Mouse (Mus musculus) cerebellum, adult 2 months (tissue): ENCODE results near the gene Mtrex. TPM values are rescaled to one million over a fixed set of nuclear protein-coding genes. Genes with fewer than 3 reads are reported as not detected.
A peak's percentile ranks its signal among the peaks of the same experiment; 100 is the strongest.

ENCODE experiments used
- DNase-seq, 2 experiments: peaks; one replicate each; pipeline ENCODE4 v3.0.0; 2021
- H3K27ac ChIP-seq: fragments of 200-500 bp; 2 replicates; pipeline ENCODE4 v1.5.1; 2012; ENCODE audit warnings: low read length, control low read depth, inconsistent platforms; ENCODE audit not compliant: insufficient read depth
- H3K27me3 ChIP-seq: fragments of 200-500 bp; 2 replicates; pipeline ENCODE4 v1.6.1; 2012; ENCODE audit warnings: inconsistent platforms, mild to moderate bottlenecking, low read length, moderate library complexity; ENCODE audit not compliant: control insufficient read depth, insufficient read depth
- H3K4me1 ChIP-seq: fragments of 200-500 bp; 2 replicates; pipeline ENCODE4 v1.6.1; 2011; ENCODE audit warnings: low read length; ENCODE audit not compliant: control insufficient read depth, insufficient read depth
- H3K4me3 ChIP-seq: fragments of 200-500 bp; replicated peaks from 2 replicates; pipeline ENCODE3; 2011; ENCODE audit warnings: mild to moderate bottlenecking, low read depth, low read length, control low read depth; ENCODE audit not compliant: insufficient read depth
- CTCF ChIP-seq: fragments of 200-500 bp; IDR thresholded peaks from 2 replicates; pipeline ENCODE4 v1.5.1; 2011; ENCODE audit warnings: low read depth, mild to moderate bottlenecking, control low read depth, low read length, moderate library complexity, borderline replicate concordance; ENCODE audit not compliant: insufficient read depth
- POLR2A ChIP-seq: fragments of 200-500 bp; IDR thresholded peaks from 2 replicates; pipeline ENCODE4 v1.6.1; 2011; ENCODE audit warnings: low read length, control low read depth, borderline replicate concordance; ENCODE audit not compliant: insufficient read depth
- WGBS: fragments of 180-500 bp; shearing (Covaris S2); methylation state at CpG from one replicate; pipeline ENCODE4 v1.1.7; 2018; 5-methylcytosine and 5-hydroxymethylcytosine counted together
- polyA plus RNA-seq: library from polyadenylated mRNA; depleted of rRNA; stranded (reverse); fragments of >200 nt; gene quantifications from 2 replicates; pipeline ENCODE4 v1.2.3, GENCODE M21; 2012

Mtrex gene
- polyA plus RNA-seq, 1 experiment: 48.4 TPM

GRCm38 (mm10) chr13:112833895-112834263 lies 93.3 kb downstream of the Mtrex start:
- H3K4me3 ChIP-seq: no peak overlapping the region
- DNase-seq: peak; percentile 18 to 33
- no peaks in the 10 kb centered on the region for H3K27me3 ChIP-seq
- 22% methylated on average over 3 of the region's 3 CpGs for WGBS
- H3K4me1 ChIP-seq: peaks cover 15% of the 10 kb centered on the region; the same call in 1 of the 2 replicates
- no peak for TF ChIP-seq POLR2A
- TF ChIP-seq CTCF: no peak
- no peak overlapping the region for H3K27ac ChIP-seq

- Histone ChIP-seq H3K4me3 (peak overlapping the region; percentile 9), H3K4me1 (peaks cover 15% of the 10 kb centered on the region; the same call in 1 of the 2 replicates), H3K27ac (no peak overlapping the region), H3K27me3 (no peaks in the 10 kb centered on the region)
- WGBS: 33% methylated on average over 20 of the region's 20 CpGs
- TF ChIP-seq POLR2A (no peak), CTCF (no peak)
- DNase-seq: peak; percentile 15 to 28
These were observed 93.8 kb downstream of the Mtrex start for GRCm38 (mm10) chr13:112833253-112833894.

DNA sequence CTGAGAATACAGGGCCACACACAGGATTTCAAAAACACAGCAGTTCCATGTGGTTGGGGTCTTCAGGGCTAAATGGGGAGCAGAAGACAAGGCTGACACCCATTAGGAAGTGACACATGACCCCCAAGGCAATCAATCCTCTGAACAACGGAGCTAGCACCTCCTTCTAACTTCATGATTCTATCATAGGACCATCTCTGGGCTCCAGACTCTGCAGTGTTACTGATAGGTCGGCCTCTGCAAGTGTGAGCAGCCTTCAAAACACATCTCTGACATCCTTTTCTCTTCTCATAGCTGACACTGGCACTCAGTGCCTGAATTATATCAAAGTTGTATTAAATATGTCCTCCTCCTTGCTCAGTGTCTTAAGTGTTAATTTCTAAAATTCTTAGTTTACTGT lies 94.6 kb downstream of the Mtrex start:
- 87% methylated on average over 2 of the region's 2 CpGs for WGBS
- no peak for DNase-seq
- no peak for TF ChIP-seq POLR2A
- TF ChIP-seq CTCF: no peak
- H3K4me1 ChIP-seq: peaks cover 15% of the 10 kb centered on the region; the same call in 1 of the 2 replicates
- no peak overlapping the region for H3K27ac ChIP-seq
- H3K4me3 ChIP-seq: no peak overlapping the region
- no peaks in the 10 kb centered on the region for H3K27me3 ChIP-seq

DNA sequence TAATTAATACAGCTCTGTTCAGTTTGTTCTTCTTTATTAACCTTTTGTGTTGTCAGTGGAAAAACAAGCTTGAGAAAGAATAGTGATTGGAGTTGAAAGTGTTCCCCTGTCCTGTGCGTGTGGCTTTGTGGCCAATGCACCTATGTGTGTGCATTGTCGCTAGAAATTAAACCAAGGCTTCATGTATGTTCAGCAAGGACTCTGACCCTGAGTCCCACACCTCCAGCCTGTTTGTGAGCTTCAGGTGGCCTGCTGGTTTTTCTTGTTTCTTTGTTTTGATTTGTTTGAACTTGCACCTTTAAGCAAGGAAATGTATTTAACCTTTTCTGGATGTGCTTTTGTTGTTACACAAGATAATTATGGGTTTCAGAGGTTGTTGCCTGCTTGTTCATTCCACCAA lies 97.6 kb downstream of the Mtrex start:
- H3K4me1 ChIP-seq: peaks cover 4% of the 10 kb centered on the region; the same call in 1 of the 2 replicates
- TF ChIP-seq POLR2A: no peak
- TF ChIP-seq CTCF: no peak
- H3K27me3 ChIP-seq: no peaks in the 10 kb centered on the region
- no peak overlapping the region for H3K27ac ChIP-seq
- over 99% methylated on average over 2 of the region's 2 CpGs for WGBS
- no peak overlapping the region for H3K4me3 ChIP-seq
- no peak for DNase-seq

DNA sequence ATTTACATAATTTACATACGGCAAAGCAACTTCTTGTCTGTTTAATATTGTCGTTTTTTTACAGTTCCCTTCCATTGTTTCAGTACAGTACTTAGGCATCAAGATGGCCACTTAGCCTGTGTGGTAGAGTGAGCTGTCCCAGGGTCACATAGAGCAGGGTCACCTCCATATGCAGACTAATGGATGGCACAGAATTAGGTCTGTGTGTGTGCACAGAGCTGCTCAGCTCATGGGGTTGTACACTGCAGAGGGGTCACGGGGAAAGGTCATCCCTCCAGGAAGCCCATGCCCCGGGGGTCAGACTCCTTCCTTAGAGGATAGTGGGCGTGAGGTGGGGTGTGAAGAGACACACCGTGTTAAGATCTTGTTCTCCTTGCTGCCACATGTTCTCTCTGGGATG lies 101.7 kb downstream of the Mtrex start:
- no peaks in the 10 kb centered on the region for H3K4me1 ChIP-seq
- no peaks in the 10 kb centered on the region for H3K27me3 ChIP-seq
- H3K4me3 ChIP-seq: no peak overlapping the region
- H3K27ac ChIP-seq: no peak overlapping the region
- no peak for TF ChIP-seq CTCF
- no peak for TF ChIP-seq POLR2A
- WGBS: 67% methylated on average over 6 of the region's 6 CpGs
- DNase-seq: no peak

- Histone ChIP-seq H3K27ac (no peak overlapping the region), H3K4me3 (no peak overlapping the region)
- no peak for TF ChIP-seq CTCF
These were observed 103.1 kb downstream of the Mtrex start for GRCm38 (mm10) chr13:112823911-112824648.

DNA sequence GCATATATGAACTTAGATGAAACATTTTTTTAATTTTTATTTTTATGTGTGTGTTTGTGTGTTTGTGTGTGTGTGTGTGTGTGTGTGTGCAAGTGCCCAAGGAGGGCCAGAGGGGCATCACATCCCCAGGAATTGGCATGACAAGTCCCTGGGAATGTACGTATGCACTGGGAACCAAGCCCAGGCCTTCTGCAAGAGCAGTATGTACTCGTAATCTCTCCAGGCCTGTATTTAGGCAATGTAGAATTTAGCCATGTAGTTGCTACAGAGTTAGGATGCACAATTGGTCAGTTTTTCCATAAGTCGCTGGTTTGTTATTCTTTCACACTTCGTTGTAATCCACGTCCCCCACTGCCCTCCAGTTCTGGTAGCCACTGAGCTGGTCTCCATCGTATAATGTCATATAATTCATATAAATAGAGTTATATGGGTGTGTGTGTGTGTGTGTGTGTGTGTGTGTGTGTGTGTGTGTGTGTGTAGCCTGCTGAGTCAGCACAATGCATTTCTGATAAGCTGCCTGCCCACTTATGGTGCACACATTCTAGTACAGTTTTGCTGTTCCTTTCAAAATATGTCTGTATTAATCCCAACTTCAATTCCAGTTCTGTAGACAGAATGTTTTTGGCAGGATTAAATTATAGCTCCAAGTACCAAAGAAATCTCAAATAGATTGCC lies 103.8 kb downstream of the Mtrex start:
- Histone ChIP-seq H3K27ac (no peak overlapping the region), H3K4me1 (no peaks in the 10 kb centered on the region), H3K4me3 (no peak overlapping the region), H3K27me3 (no peaks in the 10 kb centered on the region)
- DNase-seq: no peak
- 80% methylated on average over 6 of the region's 6 CpGs for WGBS
- no peak for TF ChIP-seq CTCF
- TF ChIP-seq POLR2A: no peak

More at GRCm38 (mm10) chr13:112823911-112824648, 103.1 kb downstream of the Mtrex start:
- Histone ChIP-seq H3K27me3 (no peaks in the 10 kb centered on the region), H3K4me1 (no peaks in the 10 kb centered on the region)
- no peak for DNase-seq
- WGBS: 84% methylated on average over 8 of the region's 8 CpGs

- H3K4me1 ChIP-seq: no peaks in the 10 kb centered on the region
- 83% methylated on average over 3 of the region's 3 CpGs for WGBS
- TF ChIP-seq CTCF (no peak), POLR2A (no peak)
- H3K27me3 ChIP-seq: no peaks in the 10 kb centered on the region
- no peak for DNase-seq
- no peak overlapping the region for H3K27ac ChIP-seq
- no peak overlapping the region for H3K4me3 ChIP-seq
These were observed 104.8 kb downstream of the Mtrex start for GRCm38 (mm10) chr13:112822413-112822812.
